Mouse (Mus musculus): ENCODE results near the gene Mob3b. TPM values are rescaled to one million over a fixed set of nuclear protein-coding genes. Genes with fewer than 3 reads are reported as not detected.

Mob3b gene
- total RNA-seq (2021) = 22.6 and 36.2 TPM in 2 replicates
- long read RNA-seq, full-length matches to known transcripts = 7 of 13 reads
- long read RNA-seq, partial matches to known transcripts = 1 of 13 reads
- long read RNA-seq, other reads (novel, unspliced or antisense) = 5 of 13 reads

DNA sequence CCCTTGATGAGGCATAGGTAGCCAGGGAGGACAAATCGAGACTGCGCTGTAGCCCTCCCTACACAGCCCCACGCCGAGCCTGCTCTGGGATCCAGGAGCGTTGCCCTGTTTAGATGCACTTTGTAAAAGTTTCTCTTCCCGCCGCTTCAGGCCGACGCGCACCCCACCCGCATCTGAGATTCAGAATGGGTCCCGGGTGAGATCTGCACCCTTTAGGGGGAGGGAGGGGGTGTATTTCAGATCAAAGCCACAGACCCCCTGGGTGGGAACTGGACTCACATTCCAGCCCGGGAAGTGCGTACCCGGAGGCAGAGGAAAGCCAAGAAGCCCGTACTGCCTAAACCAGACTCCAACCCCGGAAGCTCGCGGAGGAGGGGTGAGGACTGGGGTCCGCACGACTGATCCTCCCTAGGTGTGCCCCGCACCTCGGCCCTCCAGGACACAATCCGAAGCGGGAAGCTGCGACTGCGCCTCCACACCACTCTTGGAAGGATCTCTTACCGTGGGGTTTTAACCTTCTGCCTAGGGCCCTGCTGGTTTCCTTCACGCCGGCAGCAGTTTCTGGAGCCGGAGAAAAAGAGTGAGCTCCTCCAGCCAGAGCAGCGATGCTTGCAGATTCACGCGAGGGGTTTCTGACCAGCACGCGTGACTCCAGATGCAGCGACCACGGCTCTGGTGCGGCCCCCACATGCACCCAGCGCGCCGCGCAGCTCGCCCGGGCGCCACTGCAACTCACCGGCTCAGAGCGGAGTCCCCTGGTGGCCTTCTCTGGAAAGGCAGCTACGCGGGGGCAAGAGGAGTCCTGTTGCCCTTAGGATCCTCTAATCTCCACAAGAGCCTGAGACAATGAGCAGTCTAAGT, at the start of gene Mob3b:
Gene Mob3b (minus strand): TSS at position 734 of the 861 bp plus-strand sequence.
- peak; percentile 90 for DNase-seq

DNA sequence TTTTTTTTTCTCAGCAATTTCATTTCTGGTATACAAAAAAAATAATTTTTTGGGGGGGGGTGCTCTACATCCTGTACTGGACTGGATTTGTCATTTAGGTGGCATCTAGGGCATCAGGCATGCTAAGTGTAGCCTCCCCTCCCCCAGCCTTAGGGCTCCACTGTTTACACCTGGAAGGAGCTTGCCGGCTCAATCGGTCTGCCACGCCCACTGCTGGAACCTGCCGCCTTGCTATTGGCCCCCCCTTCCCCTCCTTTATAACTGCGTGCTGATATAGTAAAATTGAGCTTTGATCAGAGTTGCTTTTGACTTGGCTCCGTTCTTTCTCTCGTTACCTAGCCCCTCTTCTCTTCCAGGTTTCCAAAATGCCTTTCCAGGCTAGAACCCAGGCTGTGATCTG, 47.4 kb upstream of the Mob3b start:
- DNase-seq = no peak

DNA sequence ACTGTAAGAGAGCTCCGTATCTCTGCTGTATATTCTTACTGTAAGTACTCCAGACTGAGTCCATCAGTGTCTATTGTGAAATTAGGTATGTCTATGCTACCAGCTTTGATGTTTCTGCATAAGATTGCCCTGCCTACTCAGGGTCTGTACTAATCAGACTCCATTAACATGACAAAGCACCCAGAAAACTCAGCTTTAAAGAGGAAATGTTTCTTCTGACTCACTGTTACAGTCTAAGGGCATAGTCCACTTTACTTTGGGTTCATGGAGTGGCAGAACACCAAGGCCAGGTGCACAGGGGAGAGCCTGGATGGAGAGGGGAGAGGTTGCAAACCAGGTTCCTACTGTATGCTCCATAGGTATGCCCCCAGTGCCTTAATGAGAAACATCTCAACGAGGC, 46.4 kb upstream of the Mob3b start:
- no peak for DNase-seq

DNA sequence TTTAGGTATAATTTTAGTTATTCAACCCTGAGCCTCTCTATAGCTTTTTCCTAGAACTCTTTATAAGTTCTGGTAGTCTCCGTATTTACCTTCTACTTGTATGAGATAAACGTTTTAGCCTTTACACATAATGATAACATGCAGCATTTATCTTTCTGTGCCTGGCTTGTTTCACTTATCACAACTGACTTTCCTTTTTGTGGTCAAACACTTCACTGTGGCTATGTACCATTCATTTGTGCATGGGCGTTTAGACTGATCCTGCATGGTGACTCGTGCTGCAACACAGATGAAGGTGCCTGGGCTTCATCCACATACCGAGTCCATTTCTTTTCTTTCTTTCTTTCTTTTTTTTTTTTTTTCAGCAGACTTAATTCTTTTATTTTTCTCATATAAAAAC, 44.4 kb upstream of the Mob3b start:
- DNase-seq = no peak

DNA sequence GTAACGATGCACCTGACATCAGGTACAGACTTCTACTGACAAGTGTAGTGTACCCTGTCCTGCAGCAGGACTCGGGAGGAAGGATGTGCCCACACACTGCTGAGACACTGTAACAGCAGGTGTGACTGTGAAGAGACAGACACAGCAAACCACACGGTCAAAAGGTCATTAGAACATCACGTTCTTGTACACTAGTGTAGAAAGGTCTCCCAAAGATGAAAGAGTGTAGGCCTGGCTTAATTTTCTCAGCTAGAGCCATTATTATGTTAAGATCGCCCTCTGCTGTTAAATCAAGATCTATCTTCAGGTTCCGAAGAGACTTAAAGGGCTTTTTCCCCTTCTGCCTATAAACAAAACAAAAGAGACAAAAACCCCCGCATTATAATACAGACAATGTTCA, 35.4 kb upstream of the Mob3b start:
- no peak for DNase-seq

DNA sequence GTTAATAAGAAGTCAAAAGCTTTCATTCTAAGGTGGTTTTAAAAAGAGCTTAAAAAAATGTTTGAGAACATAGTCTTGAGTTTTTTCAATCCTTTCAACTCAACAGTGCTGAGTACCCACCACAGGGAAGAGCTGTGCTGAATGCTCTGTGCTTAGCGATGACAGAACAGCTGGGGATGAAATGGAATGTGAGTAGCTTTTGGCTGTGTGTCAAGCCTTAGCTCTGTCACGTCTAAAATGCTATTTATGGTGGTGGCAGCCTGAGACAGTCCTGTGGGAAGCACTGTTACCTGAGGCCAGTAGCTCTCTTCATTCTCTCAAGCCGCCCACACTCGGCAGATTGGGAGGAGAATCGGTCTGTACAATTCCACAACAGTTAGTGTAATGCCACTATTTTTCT, 32.5 kb upstream of the Mob3b start:
- DNase-seq = no peak

DNA sequence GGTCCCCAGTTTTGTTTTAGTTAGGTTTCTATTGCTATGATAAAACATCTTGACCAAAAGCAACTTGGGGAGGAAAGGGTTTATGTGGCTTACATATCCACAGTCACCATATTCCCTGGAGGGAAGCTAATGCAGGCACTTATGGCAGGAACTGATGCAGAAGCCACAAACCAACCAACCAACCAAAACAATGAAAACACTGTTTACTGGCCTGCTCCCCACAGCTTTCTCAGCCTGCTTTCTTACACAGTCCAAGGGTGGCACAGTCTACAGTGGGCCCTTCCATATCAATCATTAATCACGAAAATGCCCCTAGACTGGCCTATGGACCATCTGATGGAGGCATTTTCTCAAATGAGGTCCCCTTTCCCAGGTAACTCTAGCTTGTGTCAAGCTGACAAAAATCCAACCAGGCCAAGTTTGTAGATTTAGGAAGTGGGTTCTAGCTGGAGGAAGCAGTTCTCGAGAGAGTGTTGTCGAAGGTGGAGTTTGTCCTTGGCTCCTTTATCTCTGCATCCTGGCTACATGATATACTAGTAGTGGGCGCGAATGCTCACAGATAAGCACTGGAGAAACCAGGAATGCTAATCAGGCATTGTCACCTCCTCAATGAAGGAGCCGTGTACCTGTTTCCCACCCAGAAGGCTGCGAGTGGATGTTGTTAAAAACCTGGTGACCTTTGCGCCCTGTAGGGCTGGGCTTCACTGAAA, 30.5 kb upstream of the Mob3b start:
- DNase-seq = no peak

DNA sequence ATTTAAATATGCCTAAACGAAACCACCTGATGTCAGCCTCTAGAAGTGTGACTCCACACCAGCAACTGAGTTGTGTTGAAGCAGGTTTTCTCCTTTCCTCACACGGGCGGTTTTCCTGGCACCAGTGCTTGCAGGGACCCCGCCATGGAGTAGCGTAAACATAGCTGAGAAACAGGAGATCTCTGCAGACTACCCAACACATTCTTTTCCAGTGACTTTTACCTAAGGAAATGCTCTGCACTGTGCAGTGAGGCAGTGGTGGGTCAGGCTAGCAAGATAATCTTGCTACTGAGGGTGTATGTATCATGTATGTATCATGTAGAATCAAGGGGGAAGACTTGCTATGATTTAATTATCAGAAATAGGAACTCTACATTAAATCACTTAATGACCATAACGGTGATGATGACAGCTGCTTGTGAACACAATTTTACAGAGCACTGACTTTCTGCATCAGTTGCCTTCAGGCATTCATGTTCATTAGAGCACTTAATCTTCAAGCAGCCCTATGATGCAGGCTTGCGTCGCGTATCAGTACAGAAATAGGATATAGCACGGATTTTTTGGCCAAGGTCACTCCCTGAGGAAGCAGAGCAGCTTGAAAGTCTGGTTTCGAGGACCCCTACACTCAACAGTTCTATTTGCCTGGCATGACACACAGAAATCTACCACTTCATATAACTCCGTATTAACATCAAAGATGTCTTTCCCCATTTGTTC, 20.8 kb upstream of the Mob3b start:
- no peak for DNase-seq

DNA sequence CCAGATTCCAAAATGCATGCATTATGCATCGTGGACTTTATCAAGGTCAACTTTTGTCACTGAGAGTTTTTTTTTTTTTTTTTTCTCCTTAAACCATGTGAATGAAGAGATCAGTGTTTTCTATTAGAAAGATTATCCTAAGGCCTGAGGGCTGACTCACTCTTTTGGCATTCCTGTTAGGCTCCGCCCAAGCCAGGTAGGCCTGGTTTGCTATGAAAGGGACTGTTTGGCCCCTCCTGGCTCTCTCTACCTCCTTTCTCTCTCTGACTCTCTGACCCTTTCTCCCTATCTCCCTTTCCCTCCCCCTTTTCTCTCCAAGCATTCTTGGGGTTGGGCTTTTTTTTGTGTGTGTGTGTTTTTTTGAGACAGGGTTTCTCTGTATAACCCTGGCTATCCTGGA, 18.3 kb upstream of the Mob3b start:
- DNase-seq = no peak

DNA sequence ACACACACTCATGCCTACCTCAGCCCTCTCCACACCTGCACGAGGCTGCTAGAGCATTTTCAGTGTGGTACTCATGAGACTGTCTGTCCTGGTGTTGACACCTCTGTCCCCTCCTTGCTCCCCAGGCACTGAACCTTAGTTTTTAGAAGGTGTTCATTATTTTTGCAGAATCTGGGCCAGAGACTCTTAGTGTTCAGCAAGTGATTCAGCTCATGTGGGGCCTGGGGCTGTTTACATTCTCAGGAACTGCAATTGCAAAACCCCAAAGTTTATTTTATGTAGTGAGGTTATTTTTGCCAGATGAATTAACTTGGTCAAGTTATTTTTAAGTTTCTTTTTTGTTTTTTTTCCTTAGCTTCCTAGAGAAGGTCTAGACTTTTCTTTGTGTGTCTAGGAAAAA, 16.3 kb upstream of the Mob3b start:
- DNase-seq = no peak

DNA sequence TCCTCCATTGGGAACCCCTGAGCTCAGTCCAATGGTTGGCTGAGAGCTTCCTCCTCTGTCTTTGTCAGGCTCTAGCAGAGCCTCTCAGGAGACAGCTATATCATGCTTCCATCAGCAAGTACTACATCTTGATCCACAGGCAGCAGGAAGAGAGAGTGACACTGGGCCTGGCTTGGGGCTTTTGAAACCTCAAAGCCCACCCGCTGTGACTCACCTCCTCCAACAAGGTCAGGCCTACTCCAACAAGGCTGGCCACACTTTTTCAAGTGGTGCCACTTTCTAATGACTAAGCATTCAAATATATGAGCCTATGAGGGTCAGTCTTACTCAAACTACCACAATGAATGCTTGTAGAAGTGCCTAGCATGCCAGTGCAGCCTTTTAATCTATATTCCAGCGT, 15.2 kb upstream of the Mob3b start:
- DNase-seq = no peak

DNA sequence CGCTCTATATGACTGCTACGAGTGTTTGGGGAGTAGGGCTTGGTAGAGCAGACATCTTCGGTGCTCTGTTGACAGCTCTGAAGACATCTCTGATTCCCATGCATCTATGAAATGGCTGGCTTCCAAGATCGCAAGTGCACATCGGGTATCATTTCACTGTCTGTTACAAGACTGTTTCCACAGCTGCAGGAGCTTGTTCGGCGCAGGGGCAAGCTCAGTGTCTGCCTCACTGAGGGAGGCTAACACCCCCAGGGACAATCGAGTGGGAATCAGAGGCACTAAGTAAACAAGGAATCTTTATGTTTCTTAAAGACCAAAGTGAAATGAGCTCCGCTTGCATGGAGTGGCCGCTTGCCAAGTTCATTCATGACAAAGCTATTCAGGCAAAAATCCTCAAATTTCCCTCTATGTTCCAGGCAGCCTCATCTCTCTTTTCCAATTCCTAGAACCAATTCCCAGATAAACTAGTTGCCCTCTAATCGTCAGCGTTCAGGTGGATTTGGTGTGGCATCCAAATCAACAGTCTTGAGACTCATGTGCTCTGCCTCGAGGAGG, 12.4 kb upstream of the Mob3b start:
- DNase-seq = no peak

DNA sequence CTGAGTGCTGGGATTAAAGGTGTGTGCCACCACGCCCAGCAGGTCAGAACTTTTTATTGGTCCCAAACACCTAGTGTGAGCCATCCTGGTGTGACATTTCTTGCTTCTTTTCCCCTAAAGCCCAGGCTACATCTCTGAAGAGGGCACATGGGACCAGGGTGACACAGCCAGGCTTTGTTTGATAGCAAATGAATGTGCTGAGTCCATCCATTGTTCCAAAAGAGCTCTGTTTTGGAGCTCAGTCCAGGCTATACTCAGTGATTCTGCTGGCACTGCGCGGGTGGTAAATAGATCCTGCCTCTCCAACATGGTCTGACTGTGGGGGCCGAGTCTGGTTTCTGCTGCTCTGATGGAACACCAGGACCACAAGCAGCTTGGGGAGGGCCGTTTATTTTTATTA, 10.6 kb upstream of the Mob3b start:
- DNase-seq = no peak

DNA sequence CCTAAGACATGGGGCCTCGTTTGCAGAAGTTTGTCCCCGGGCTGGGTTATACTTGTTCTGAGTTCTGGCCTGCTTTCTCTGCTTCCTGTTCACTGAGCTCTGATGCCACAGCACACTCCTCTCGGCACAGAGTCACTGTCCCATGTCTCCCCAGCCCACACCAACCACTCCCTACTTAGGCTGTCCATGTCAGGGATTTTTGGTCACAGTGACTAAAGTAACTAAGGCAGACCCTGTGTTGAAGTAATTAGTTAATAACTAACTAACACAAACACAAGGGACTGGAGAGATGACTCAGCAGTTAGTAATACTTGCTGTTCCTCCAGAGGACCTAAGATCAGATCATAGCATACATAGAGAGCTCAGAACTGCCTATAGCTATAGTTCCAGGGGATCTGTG, 8.7 kb upstream of the Mob3b start:
- no peak for DNase-seq

DNA sequence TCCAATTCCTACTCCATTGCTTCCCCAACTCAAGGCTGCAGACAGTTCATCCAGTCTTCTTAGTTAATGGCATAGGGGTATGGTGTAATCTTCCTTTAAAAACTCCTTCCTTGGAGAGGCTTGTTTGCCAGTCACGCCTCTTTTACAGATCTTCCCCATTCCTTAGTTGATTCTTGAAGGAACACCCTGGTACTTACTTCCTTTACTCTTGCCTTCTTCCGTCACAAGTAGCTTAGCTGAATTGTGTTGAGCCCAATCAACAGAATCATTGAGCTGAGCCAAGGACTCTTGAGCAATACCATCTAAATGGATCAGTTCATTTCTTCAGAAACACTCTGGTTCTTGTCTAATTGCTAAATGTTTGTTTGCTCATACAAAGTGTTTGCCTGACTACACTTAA, 8.0 kb upstream of the Mob3b start:
- no peak for DNase-seq

DNA sequence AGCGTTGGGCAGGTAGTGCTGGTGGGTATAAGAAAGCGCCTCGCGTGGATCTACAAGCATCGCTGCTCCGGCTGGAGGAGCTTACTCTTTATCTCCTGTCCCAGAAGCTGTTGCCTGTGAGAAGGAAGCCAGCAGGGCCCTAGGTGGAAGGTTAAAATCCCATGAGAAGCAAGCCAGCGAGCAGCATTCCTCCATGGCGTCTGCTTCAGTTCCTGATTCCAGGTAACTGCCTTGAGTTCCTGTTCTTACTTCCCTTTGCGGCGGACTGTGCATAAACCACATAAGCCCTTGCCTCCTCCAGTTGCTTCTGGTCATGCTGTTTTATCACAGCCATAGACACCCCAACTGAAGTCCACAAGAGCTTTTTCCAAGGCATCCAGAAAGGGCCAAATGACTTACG, 531 bp upstream of the Mob3b start:
- no peak for DNase-seq

DNA sequence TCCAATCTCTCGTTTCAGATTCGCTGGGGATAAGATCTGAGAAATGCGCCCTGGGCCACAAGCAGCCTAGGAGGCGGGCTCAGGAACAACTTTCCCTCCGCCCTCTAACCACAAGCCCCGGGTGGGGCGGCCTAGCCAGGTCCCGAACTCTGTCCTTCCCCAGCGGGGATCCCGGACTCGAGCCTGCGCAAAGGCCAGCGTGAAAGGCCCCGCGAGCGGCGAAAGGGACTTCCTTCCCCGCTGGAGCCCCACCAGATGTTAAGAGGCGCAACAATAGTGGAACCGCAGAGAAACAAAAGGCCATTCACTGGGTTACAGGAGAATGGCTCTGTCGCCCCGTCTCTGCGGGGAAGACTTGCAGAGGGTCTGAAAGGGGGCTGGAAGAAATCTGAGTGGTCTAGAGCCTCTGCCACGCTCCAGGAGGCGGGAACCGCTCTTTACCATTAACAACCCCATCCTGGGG, 1.1 kb downstream of the Mob3b start:
- DNase-seq = peak; percentile 77

DNA sequence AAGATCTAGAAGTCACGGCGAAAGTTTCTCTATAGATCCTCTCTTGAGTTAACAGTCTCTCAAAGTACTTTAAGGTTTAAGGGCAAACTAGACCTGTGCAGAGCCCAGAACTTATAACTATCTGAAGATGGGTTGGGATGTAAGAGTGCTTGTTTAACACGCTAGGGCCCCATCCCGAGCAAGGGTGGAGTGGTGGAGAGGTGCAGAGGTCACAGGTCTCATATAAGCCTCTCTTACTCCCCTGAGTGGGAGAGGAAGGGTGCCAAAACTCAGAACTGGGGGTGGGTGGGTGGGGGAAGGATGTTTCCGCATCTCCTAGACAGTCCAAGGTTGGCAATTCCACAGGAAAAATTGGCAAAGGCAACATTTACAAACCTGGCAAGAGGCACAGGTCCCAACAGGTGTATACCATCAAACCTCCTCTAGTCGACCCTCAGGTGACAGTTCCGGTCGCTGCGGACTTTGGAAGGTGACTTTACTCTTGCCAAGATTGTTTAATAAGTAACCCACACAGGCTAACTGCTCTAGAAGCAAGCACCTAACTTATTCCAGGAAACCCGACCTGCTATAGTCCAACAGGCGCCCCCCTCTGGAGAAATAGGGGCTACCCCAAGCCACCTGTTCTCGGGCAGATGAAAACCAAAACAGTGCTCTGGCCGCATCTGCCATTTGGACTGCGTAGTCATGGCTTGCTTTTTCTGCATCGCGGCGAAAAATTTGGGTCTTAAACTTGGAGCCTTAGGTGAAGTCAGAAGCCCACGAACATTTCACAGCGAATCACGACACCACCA, 2.0 kb downstream of the Mob3b start:
- DNase-seq = peak; percentile 54

DNA sequence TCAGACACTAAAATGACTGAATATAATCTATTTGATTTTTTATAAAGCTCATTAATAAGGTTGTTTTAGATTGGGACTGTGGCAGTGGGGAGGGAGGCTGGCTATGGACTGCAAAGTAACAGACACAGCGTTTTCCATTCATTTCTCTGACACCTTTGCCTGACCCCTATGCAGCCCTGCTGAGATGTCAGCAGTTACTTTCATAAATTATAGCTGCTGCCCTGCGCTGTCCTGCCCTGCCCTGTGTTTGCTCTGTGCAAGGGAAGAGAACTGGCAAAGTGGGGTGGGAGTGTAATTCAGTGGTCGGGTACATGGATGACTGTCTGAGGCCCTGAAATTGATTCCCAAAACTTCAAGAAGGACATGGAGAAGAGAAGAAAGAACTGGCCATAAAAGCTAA, 3.2 kb downstream of the Mob3b start:
- no peak for DNase-seq

DNA sequence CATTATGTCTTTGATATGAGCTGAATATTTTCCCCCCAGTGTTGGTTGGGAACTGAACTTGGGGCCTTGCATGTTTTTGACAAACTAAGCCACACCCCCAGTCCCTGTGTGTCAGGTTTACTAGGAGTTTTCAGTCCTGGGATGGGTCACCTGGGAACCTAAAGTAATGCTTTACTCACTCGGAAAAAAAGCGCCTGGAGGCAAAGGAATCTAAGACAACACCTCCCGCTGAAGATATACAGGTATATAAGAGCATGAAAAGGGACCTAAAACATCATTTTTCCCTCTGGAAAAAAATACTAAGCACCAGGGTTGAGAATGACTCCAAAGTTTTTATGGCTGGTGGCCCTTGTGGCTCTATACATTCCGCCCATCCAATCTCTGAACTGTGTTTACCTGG, 5.5 kb downstream of the Mob3b start, which contains the start of gene Ifnk:
Gene Ifnk (plus strand): TSS at position 301 of the 400 bp plus-strand sequence.
- no peak for DNase-seq

DNA sequence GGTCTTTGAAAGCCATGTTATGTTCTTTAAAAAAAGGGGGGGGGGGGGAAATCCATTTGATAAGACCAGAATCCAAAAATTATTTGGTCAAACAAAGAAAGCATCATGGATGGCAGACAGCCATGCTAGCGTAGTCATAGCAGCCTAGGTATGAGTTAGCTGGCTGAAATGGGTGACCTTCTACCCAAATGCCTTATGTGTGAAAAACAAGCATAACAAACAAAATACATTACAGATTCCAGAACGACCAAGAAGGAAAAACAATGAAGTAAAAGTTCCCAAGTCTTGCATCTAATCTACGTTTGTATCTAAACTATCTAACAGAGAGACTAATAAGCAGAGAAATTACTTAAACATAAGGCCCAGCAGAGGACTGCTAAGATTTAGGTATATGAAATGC, 6.6 kb downstream of the Mob3b start:
- DNase-seq = no peak

DNA sequence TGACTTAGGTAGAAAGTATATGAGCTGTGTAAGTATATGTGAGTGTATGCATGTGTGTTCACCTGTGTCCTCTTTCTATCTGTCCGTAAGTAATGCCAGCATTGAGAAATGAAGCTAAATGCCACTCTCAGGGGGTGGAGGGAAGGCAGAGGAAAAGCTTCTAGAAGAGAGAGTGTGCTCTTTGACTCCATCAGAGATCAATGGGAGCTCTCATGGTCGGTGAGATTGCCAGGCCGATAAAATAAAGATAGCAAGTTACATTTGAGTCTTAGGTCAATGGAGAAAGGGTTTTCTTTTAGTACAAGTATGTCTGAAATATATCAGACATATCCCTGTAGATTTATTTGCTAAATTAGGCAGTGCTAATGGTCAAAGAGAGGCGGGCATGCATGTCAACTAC, 9.0 kb downstream of the Mob3b start:
- no peak for DNase-seq
